Mouse (Mus musculus) embryonic fibroblast, embryonic 13.5 days (primary cell): ENCODE results near the gene Sorcs2.

Experiments
- CTCF ChIP-seq: IDR thresholded peaks from 2 replicates; pipeline ENCODE4 v1.5.1; 2011; ENCODE audit warnings: mild to moderate bottlenecking, control low read depth, low read length, moderate library complexity, borderline replicate concordance; ENCODE audit not compliant: insufficient read depth
- POLR2A ChIP-seq: IDR thresholded peaks from 2 replicates; pipeline ENCODE4 v1.6.1; 2011; ENCODE audit warnings: low read depth, mild to moderate bottlenecking, control low read depth, low read length, moderate library complexity

GRCm38 (mm10) chr5:36446166-36446890, 48.4 kb upstream of the Sorcs2 start:
- TF ChIP-seq CTCF (no peak), POLR2A (no peak)
